Mouse (Mus musculus) lung, embryonic 16.5 days (tissue): ENCODE data around the gene Sft2d2. TPM values are rescaled to one million over a fixed set of nuclear protein-coding genes. Genes with fewer than 3 reads are reported as not detected.

Experiments
- ATAC-seq: fragments of 200-750 bp; cut with Nextera tagmentation; 2 replicates; pipeline ENCODE4 v1.8.0; 2017; ENCODE audit warnings: low read depth, mild to moderate bottlenecking, moderate library complexity
- H3K27ac ChIP-seq: fragments of 300-500 bp; sonication (generic); 2 replicates; pipeline ENCODE4 v1.5.1; 2014; ENCODE audit warnings: mild to moderate bottlenecking, control low read depth, low read length
- H3K27me3 ChIP-seq: fragments of 300-500 bp; sonication (generic); 2 replicates; pipeline ENCODE4 v1.6.1; 2014; ENCODE audit warnings: low read depth, low read length, mixed read lengths; ENCODE audit not compliant: control insufficient read depth, insufficient read depth
- H3K36me3 ChIP-seq: fragments of 300-500 bp; sonication (generic); 2 replicates; pipeline ENCODE4 v1.6.1; 2014; ENCODE audit warnings: low read length; ENCODE audit not compliant: control insufficient read depth, insufficient read depth
- H3K4me1 ChIP-seq: fragments of 300-500 bp; sonication (generic); replicated peaks from 2 replicates; pipeline ENCODE4 v1.6.1; 2014; ENCODE audit warnings: low read length, mixed read lengths; ENCODE audit not compliant: control insufficient read depth, insufficient read depth
- H3K4me2 ChIP-seq: fragments of 300-500 bp; sonication (generic); 2 replicates; pipeline ENCODE4 v1.6.1; 2014; ENCODE audit warnings: low read depth, low read length, control low read depth
- H3K4me3 ChIP-seq: fragments of 300-500 bp; sonication (generic); 2 replicates; pipeline ENCODE4 v1.5.1; 2014; ENCODE audit warnings: mild to moderate bottlenecking, low read length, control low read depth
- H3K9ac ChIP-seq: fragments of 300-500 bp; sonication (generic); 2 replicates; pipeline ENCODE4 v1.6.1; 2014; ENCODE audit warnings: low read length, control low read depth
- H3K9me3 ChIP-seq: fragments of 300-500 bp; sonication (generic); 2 replicates; pipeline ENCODE4 v1.6.1; 2016; ENCODE audit warnings: low read length; ENCODE audit not compliant: control insufficient read depth
- WGBS: fragments of 180-500 bp; shearing (Covaris S2); extraction: QIAGEN DNeasy Blood & Tissue Kit; methylation state at CpG from one replicate; pipeline ENCODE4 v1.1.7; 2014; 5-methylcytosine and 5-hydroxymethylcytosine counted together
- polyA plus RNA-seq: library from polyadenylated mRNA; unstranded; fragments of >200 nt; fragmentation: Nextera tagmentation; extraction: Ambion mirVana; gene quantifications from 2 replicates; pipeline ENCODE4 v1.2.1, GENCODE M21; 2015

Gene Sft2d2
- polyA plus RNA-seq = 21.9 and 22.4 TPM in 2 replicates

- no peaks in the 10 kb centered on the region for H3K27me3 ChIP-seq
- peak within 1 kb of the TSS; percentile 91 for H3K4me2 ChIP-seq
- ATAC-seq = peak; percentile 94
- H3K4me3 ChIP-seq = peak within 1 kb of the TSS; percentile 75
- H3K27ac ChIP-seq = peak within 1 kb of the TSS; percentile 89
- H3K4me1 ChIP-seq = peaks cover 2% of the 10 kb centered on the region; the same call in 1 of the 2 replicates
- no peaks in the 10 kb centered on the region for H3K36me3 ChIP-seq
- WGBS = under 1% methylated on average over 59 of the region's 69 CpGs
- no peaks in the 10 kb centered on the region for H3K9me3 ChIP-seq
- H3K9ac ChIP-seq = peak within 1 kb of the TSS; percentile 82
These were observed at the start of gene Sft2d2 for GRCm38 (mm10) chr1:165193880-165194661. Gene Sft2d2 (minus strand): TSS chr1:165194438.

GRCm38 (mm10) chr1:165236321-165237298 lies 42.4 kb upstream of the Sft2d2 start, which contains the start of gene Tiprl:
Gene Tiprl (minus strand): TSS chr1:165236996.
- Histone ChIP-seq H3K4me2 (peak within 1 kb of the TSS; percentile 91), H3K4me1 (peaks cover 14% of the 10 kb centered on the region), H3K27me3 (no peaks in the 10 kb centered on the region), H3K9ac (peak within 1 kb of the TSS; percentile 91), H3K4me3 (peak within 1 kb of the TSS; percentile 96), H3K27ac (peak within 1 kb of the TSS; percentile 92), H3K9me3 (no peaks in the 10 kb centered on the region), H3K36me3 (no peaks in the 10 kb centered on the region)
- ATAC-seq = peak; percentile 100
- under 1% methylated on average over 71 of the region's 76 CpGs for WGBS

GRCm38 (mm10) chr1:165235846-165236245 lies 41.6 kb upstream of the Sft2d2 start:
- no peak for ATAC-seq
- H3K27ac ChIP-seq = peak overlapping the region; percentile 92
- WGBS = 9% methylated on average over 10 of the region's 10 CpGs

GRCm38 (mm10) chr1:165233806-165234205 lies 39.6 kb upstream of the Sft2d2 start:
- Histone ChIP-seq H3K36me3 (no peaks in the 10 kb centered on the region), H3K9ac (0 out of 2 replicates have a peak overlapping the region, but pooled peaks have one; percentile 11), H3K4me3 (no peak overlapping the region), H3K27me3 (no peaks in the 10 kb centered on the region), H3K4me1 (peaks cover 14% of the 10 kb centered on the region), H3K27ac (no peak overlapping the region), H3K9me3 (no peaks in the 10 kb centered on the region), H3K4me2 (no peak overlapping the region)
- no peak for ATAC-seq
- 63% methylated on average over 2 of the region's 2 CpGs for WGBS

More at GRCm38 (mm10) chr1:165235846-165236245, 41.6 kb upstream of the Sft2d2 start:
- Histone ChIP-seq H3K9me3 (no peaks in the 10 kb centered on the region), H3K9ac (peak overlapping the region; percentile 91), H3K27me3 (no peaks in the 10 kb centered on the region), H3K4me1 (peaks cover 14% of the 10 kb centered on the region), H3K36me3 (no peaks in the 10 kb centered on the region), H3K4me2 (peak overlapping the region; percentile 91), H3K4me3 (peak overlapping the region; percentile 96)

- Histone ChIP-seq H3K36me3 (peaks cover 2% of the 10 kb centered on the region; the same call in 1 of the 2 replicates), H3K4me3 (no peak overlapping the region), H3K9ac (no peak overlapping the region), H3K4me1 (peaks cover 7% of the 10 kb centered on the region), H3K9me3 (no peaks in the 10 kb centered on the region), H3K27me3 (no peaks in the 10 kb centered on the region), H3K27ac (no peak overlapping the region), H3K4me2 (no peak overlapping the region)
- ATAC-seq = no peak
- 94% methylated on average over 4 of the region's 4 CpGs for WGBS
These were observed 36.5 kb upstream of the Sft2d2 start for GRCm38 (mm10) chr1:165230691-165231090.

- no peak overlapping the region for H3K4me3 ChIP-seq
- ATAC-seq = no peak
- no peak overlapping the region for H3K27ac ChIP-seq
These were observed 35.3 kb upstream of the Sft2d2 start for GRCm38 (mm10) chr1:165229577-165229976.

GRCm38 (mm10) chr1:165217023-165217589 lies 22.9 kb upstream of the Sft2d2 start:
- H3K4me3 ChIP-seq = no peak overlapping the region
- WGBS = 76% methylated on average over 2 of the region's 2 CpGs
- H3K36me3 ChIP-seq = peaks cover 44% of the 10 kb centered on the region
- no peaks in the 10 kb centered on the region for H3K27me3 ChIP-seq
- H3K9me3 ChIP-seq = no peaks in the 10 kb centered on the region
- no peak for ATAC-seq
- H3K9ac ChIP-seq = no peak overlapping the region
- H3K4me1 ChIP-seq = no peaks in the 10 kb centered on the region
- no peak overlapping the region for H3K27ac ChIP-seq
- H3K4me2 ChIP-seq = no peak overlapping the region

More at GRCm38 (mm10) chr1:165229577-165229976, 35.3 kb upstream of the Sft2d2 start:
- WGBS = 92% methylated on average over 9 of the region's 9 CpGs
- Histone ChIP-seq H3K4me1 (no peaks in the 10 kb centered on the region), H3K9ac (no peak overlapping the region), H3K36me3 (peaks cover 5% of the 10 kb centered on the region; the same call in 1 of the 2 replicates), H3K9me3 (no peaks in the 10 kb centered on the region), H3K27me3 (no peaks in the 10 kb centered on the region), H3K4me2 (no peak overlapping the region)

- no peak overlapping the region for H3K9ac ChIP-seq
- no peak overlapping the region for H3K4me3 ChIP-seq
- H3K9me3 ChIP-seq = no peaks in the 10 kb centered on the region
- no peak for ATAC-seq
- no peak overlapping the region for H3K4me2 ChIP-seq
- peaks cover 35% of the 10 kb centered on the region for H3K36me3 ChIP-seq
- WGBS = 75% methylated on average over 7 of the region's 7 CpGs
- H3K27ac ChIP-seq = no peak overlapping the region
- H3K27me3 ChIP-seq = no peaks in the 10 kb centered on the region
- no peaks in the 10 kb centered on the region for H3K4me1 ChIP-seq
These were observed 21.6 kb upstream of the Sft2d2 start for GRCm38 (mm10) chr1:165215831-165216230.
